Mouse (Mus musculus) adrenal gland, postnatal 25 days (tissue): Measurements from ENCODE around the gene Slc22a6. TPM values are rescaled to one million over a fixed set of nuclear protein-coding genes. Genes with fewer than 3 reads are reported as not detected.

Experiments
- total RNA-seq: library from RNA; stranded (reverse); gene quantifications from 2 replicates; pipeline ENCODE4 v1.2.3, GENCODE M21; 2021

The Slc22a6 gene
- total RNA-seq, 1 experiment from 2014 or later, result not detected

Other genes starting within 250 kb of the Slc22a6 start
- 0.38 TPM in 1 of 2 replicates, not detected in the other for gene Slc22a30, start 212.9 kb upstream of the Slc22a6 start, total RNA-seq
- 0.24 TPM in 1 of 2 replicates, not detected in the other for gene Slc22a8, start 26.8 kb upstream of the Slc22a6 start, total RNA-seq
- 1.6 and 2.4 TPM in 2 replicates for gene Chrm1, start 45.8 kb downstream of the Slc22a6 start, total RNA-seq
- 269 and 403 TPM in 2 replicates for gene Slc3a2, start 105.3 kb downstream of the Slc22a6 start, total RNA-seq
- gene Wdr74, start 117.8 kb downstream of the Slc22a6 start, total RNA-seq, result 52.0 and 57.7 TPM in 2 replicates
- gene 1700092M07Rik, start 122.7 kb downstream of the Slc22a6 start, total RNA-seq, result 2.6 and 2.8 TPM in 2 replicates
- gene Stx5a, start 123.4 kb downstream of the Slc22a6 start, total RNA-seq, result 92.3 and 106 TPM in 2 replicates
- 128 and 179 TPM in 2 replicates for gene Nxf1, start 139.0 kb downstream of the Slc22a6 start, total RNA-seq
- 122 and 123 TPM in 2 replicates for gene Tmem223, start 153.0 kb downstream of the Slc22a6 start, total RNA-seq
- gene Tmem179b, start 156.4 kb downstream of the Slc22a6 start, total RNA-seq, result 56.4 and 75.9 TPM in 2 replicates
- gene Taf6l, start 168.4 kb downstream of the Slc22a6 start, total RNA-seq, result 15.1 and 23.1 TPM in 2 replicates
- 96.3 and 103 TPM in 2 replicates for gene Polr2g, start 180.5 kb downstream of the Slc22a6 start, total RNA-seq
- 2.4 and 3.9 TPM in 2 replicates for gene Zbtb3, start 184.5 kb downstream of the Slc22a6 start, total RNA-seq
- gene Ttc9c, start 201.3 kb downstream of the Slc22a6 start, total RNA-seq, result 32.7 and 41.1 TPM in 2 replicates
- gene Hnrnpul2, start 202.0 kb downstream of the Slc22a6 start, total RNA-seq, result 72.0 and 83.0 TPM in 2 replicates
- gene AC129217.1, start 211.7 kb downstream of the Slc22a6 start, total RNA-seq, result 23.5 TPM in 1 of 2 replicates, not detected in the other
- gene Bscl2, start 219.4 kb downstream of the Slc22a6 start, total RNA-seq, result 139 and 169 TPM in 2 replicates
- 5.3 and 6.1 TPM in 2 replicates for gene Gng3, start 221.2 kb downstream of the Slc22a6 start, total RNA-seq
- gene Lrrn4cl, start 232.7 kb downstream of the Slc22a6 start, total RNA-seq, result 1.4 and 1.8 TPM in 2 replicates